Comparison of ENCODE assay signal across 23 mouse cellular contexts in the genomic region with DNA sequence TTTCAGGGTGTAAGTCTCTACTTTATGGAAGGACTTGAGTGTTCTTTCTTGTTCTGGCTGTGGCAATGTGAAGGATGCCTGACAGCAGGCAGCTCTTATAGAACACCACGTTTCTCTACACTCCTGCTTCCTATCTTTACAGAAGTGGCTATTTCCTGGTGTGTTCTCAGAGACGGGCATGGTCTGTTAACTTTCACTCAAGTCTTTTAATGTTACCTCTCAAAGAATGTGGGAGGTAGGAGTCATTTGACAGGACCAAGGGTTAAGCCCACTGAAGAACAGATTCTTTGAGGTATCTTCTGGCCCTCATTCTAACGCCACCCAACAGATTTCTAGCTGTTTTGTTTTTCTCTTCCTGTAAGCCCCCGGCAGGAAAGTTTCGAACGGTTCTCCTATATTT.
"Had no signal": no experiment of that assay in that cellular context is flagged by ENCODE, and none has a peak within 500 bp of the region (broad histone marks: within the 10 kb centered on the region; RNA-seq: fewer than 3 reads in every experiment).

No protein-coding gene starts in this region.

- H3K4me1 ChIP-seq: heart, embryonic 10.5 days; hindbrain, embryonic 10.5 days; hindbrain, embryonic 12.5 days; intestine, embryonic 15.5 days; limb, embryonic 12.5 days; liver, embryonic 13.5 days had no signal

- ATAC-seq: forebrain, embryonic 16.5 days; hindbrain, embryonic 16.5 days; inflammation-experienced regulatory T-cells, adult 6 months; intestine, embryonic 15.5 days; intestine, postnatal 0 days had no signal

- H3K4me2 ChIP-seq: heart, embryonic 12.5 days; hindbrain, embryonic 12.5 days; hindbrain, embryonic 14.5 days; intestine, embryonic 15.5 days; limb, embryonic 12.5 days; liver, embryonic 11.5 days; liver, embryonic 13.5 days had no signal

- H3K9ac ChIP-seq: heart, embryonic 12.5 days; hindbrain, embryonic 12.5 days; hindbrain, embryonic 14.5 days; intestine, embryonic 15.5 days; limb, embryonic 12.5 days; liver, embryonic 13.5 days had no signal

- H3K4me3 ChIP-seq: gastrocnemius, adult 2 months; heart, embryonic 10.5 days; heart, embryonic 12.5 days; hindbrain, embryonic 10.5 days; hindbrain, embryonic 12.5 days; intestine, embryonic 15.5 days; layer of hippocampus, adult 2 months; left cerebral cortex, adult 2 months; limb, embryonic 10.5 days; limb, embryonic 12.5 days; liver, embryonic 13.5 days had no signal

- H3K27me3 ChIP-seq: heart, embryonic 12.5 days; hindbrain, embryonic 12.5 days; intestine, embryonic 15.5 days; limb, embryonic 12.5 days; liver, embryonic 13.5 days had no signal

- H3K9me3 ChIP-seq: heart, embryonic 10.5 days; heart, embryonic 12.5 days; hindbrain, embryonic 10.5 days; hindbrain, embryonic 12.5 days; intestine, embryonic 15.5 days; limb, embryonic 10.5 days; limb, embryonic 12.5 days; liver, embryonic 13.5 days had no signal

- H3K36me3 ChIP-seq: heart, embryonic 10.5 days; heart, embryonic 12.5 days; hindbrain, embryonic 12.5 days; intestine, embryonic 15.5 days; limb, embryonic 12.5 days; liver, embryonic 13.5 days had no signal

- DNase-seq: gastrocnemius, adult 2 months; gastrocnemius, postnatal 10 days; gastrocnemius, postnatal 25 days; heart, adult 18-20 months; heart, postnatal 10 days; heart, postnatal 4 days; liver; liver, embryonic 13.5 days had no signal

- H3K27ac ChIP-seq: gastrocnemius, adult 2 months; heart, embryonic 10.5 days; hindbrain, embryonic 10.5 days; hindbrain, embryonic 12.5 days; hindbrain, embryonic 14.5 days; intestine, embryonic 15.5 days; layer of hippocampus, adult 2 months; left cerebral cortex, adult 2 months; limb, embryonic 10.5 days; limb, embryonic 12.5 days; liver, embryonic 13.5 days had no signal
